Mouse (Mus musculus): ENCODE measurements around the gene Qrfpr.

The Qrfpr gene

DNA sequence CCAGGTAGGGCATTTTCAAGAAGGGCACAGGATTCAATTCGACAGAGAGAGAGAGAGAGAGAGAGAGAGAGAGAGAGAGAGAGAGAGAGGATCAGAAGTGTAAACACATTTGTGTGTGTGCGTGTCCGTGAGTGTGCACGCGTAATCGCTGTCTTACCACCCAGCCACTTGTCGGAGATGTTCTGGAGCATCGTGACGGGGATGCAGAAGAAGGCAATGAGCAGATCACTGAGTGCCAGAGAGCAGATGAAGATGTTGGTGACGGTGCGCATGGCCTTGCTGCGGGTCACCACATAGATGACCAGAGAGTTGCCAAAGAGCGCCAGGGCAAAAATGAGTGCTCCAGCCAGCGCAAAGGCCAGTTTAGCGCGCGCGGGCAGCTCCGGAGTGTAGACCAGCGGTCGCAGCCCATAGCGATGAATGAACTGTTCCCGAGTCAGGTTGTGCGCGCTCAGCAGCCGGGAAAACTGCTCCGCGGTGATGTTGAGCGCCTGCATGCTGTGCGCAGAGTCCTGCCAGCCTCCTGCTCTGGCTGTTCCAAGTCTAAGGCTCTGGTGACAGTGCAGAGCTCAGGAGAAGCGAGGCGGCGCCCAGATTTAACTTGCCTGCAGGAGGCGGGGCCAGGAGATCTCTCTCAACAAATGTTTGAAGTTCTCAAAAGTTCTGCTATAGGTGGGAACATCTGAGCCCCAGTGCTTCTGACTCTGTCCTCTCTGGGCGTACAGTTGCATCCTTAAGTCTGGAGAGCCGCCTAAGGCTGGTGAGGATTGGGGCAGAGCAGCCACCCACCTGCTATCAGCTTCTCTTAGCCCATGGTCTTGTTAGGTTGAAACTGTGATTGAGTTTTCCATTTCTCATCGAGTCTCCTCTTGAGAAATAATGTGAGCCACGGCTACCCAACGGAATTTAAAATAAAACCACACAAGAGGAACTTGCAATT lies at the start of gene Qrfpr:
TSS of gene Qrfpr (minus strand) at position 571 of the 940 bp plus-strand sequence.
- DNase-seq (ENCODE audit: low spot score), result no peak

GRCm38 (mm10) chr3:36263873-36264272 lies 41.8 kb upstream of the Qrfpr start:
- DNase-seq (ENCODE audit: low spot score), result no peak

- no peak for DNase-seq (ENCODE audit: low spot score)
Measured at GRCm38 (mm10) chr3:36263265-36263664, 41.2 kb upstream of the Qrfpr start.

GRCm38 (mm10) chr3:36250585-36250984 lies 28.5 kb upstream of the Qrfpr start:
- DNase-seq (ENCODE audit: low spot score), result no peak

- no peak for DNase-seq (ENCODE audit: low spot score)
Measured at GRCm38 (mm10) chr3:36248446-36248845, 26.3 kb upstream of the Qrfpr start.

DNA sequence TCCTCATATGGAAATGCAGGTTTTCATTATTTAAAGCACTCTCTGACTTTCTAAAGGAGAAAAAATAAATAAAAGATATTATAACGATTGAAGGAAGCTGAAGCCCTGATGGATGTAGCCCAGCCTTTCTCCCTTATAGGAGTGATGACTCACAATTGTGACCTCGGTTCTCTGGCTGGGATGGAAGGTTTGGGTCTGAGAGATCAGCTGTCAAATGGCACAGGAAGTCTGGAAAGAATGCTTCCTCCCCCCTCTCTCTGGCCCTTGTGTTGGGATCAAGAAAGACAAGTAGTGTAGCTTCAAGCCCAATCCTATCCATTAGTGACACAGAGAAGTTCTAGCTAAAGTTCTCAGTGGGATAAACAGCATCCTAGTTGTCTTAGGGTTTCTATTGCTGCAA lies 7.8 kb upstream of the Qrfpr start:
- no peak for DNase-seq (ENCODE audit: low spot score)

DNA sequence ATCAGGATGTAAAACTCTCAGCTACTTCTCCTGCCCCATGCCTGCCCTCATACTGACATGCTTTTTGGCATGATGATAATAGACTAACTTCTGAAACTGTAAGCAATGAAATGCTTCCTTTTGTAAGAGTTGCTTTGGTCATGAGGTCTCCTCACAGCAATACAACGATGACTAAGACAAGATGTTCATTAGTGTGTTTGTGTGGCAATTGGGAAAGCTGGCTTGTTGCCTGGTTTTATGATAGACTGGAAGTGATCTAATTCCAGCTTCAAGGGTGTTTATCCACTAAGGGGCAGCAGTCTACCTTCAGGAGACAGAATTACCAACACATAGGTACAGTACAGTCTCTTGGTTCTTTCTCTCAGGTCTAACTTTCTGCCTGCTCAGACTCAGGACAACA lies 5.1 kb upstream of the Qrfpr start:
- DNase-seq (ENCODE audit: low spot score), result no peak

- DNase-seq (ENCODE audit: low spot score), result no peak
Measured at GRCm38 (mm10) chr3:36223361-36223760, 1.2 kb upstream of the Qrfpr start.

DNA sequence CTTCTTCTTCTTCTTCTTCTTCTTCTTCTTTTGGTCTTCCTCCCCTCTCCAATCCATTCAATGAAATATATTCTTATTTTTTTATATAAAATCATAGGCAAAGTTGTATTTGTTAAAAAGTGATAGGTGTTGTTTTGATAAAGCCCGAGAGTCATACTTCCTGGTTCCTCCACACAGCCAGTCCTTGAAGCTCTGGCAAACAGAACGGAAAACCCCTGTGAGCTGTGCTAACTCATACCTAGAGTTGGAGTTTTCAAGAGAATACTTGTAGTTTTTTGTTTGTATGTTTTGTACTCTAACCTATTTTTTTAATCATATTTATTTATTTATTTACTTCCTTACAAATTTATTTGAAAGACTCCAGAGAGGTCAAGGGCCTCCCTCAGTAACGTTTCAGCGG lies 9.4 kb downstream of the Qrfpr start:
- no peak for DNase-seq (ENCODE audit: low spot score)

- DNase-seq (ENCODE audit: low spot score), result no peak
Measured at GRCm38 (mm10) chr3:36210939-36211338, 11.2 kb downstream of the Qrfpr start.

- DNase-seq (ENCODE audit: low spot score), result peak; percentile 23
Measured at GRCm38 (mm10) chr3:36209776-36210555, 12.1 kb downstream of the Qrfpr start.

DNA sequence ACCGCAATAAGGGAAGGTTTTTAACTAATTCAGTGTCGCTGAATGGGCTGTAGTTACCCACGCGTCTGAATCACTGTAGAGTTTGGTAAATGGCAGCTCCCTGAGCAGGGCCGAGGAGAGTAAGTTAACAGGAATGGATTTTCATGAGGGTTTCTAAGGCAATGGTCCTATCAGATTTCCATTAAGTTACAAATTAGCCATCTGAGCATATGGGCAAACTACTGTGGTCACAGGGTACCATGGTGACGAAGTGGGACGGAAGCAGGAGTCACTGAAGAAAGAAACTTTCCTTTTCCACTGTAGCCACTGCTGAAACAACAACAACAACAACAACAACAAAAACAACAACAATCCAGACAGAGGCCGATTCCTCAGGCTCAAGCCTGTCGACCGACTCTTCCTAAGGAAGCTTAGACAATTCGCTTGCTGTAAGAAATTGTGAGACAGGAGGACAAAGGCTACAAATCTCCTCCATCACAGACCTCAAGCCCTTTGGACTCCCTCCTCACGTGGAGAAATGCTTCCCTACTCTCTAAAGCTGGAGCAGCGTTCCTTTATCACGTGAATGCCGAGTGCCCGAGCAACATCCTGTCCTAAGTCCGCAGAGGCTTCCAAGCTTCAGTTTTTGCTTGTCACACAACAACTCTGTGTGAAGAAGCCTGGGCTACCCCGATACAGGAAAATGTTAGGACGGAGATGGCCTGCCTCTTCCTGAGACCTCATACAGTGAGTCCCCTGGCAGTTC lies 14.4 kb downstream of the Qrfpr start:
- DNase-seq (ENCODE audit: low spot score), result no peak

GRCm38 (mm10) chr3:36202932-36203331 lies 19.2 kb downstream of the Qrfpr start:
- no peak for DNase-seq (ENCODE audit: low spot score)

DNA sequence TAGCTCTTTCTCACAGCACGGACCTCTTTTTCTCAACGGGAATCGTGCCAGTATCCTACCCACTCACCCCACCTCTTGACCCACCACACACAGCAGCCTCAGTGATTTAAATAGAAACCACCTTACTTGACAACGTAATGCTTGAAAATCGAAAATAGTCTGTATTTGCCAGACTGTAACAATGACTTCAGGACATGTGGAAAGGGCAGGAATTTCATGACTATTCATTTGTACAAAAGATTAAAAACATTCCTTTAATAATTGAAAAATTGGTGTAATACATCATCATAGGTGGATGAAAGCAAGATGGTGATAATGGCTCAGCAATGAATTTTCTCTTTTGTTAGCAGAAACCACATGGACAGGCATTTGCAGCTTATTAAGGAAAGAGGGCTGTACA lies 21.0 kb downstream of the Qrfpr start:
- no peak for DNase-seq (ENCODE audit: low spot score)

- DNase-seq (ENCODE audit: low spot score), result no peak
Measured at GRCm38 (mm10) chr3:36189243-36189642, 32.9 kb downstream of the Qrfpr start.

- DNase-seq (ENCODE audit: low spot score), result no peak
Measured at GRCm38 (mm10) chr3:36186510-36186909, 35.6 kb downstream of the Qrfpr start.

DNA sequence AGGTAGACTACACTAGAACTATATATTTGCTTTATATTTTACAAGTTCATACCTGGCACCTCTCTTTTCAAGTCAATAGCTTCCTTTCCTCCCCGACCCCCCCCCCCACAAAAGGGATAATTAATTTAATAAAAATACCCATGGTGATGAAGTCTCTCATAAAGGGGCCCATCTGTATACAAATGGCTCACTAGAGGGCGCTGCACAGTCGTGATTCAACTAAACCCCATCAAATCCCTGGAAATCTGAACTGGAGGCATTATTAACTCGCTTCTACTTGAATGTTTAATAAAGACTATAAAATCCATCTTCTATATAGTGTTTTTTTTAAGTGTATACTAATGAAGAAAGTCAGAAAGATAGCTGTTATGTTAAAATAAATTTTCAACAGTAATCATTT lies 40.6 kb downstream of the Qrfpr start:
- peak; percentile 44 for DNase-seq (ENCODE audit: low spot score)

GRCm38 (mm10) chr3:36173761-36174160 lies 48.4 kb downstream of the Qrfpr start:
- no peak for DNase-seq (ENCODE audit: low spot score)

- DNase-seq (ENCODE audit: low spot score), result no peak
Measured at GRCm38 (mm10) chr3:36171348-36171747, 50.8 kb downstream of the Qrfpr start.

GRCm38 (mm10) chr3:36170670-36171210 lies 51.4 kb downstream of the Qrfpr start:
- DNase-seq (ENCODE audit: low spot score), result no peak

GRCm38 (mm10) chr3:36155268-36155667 lies 66.8 kb downstream of the Qrfpr start:
- no peak for DNase-seq (ENCODE audit: low spot score)

Data from urinary bladder, postnatal 25 days (tissue).